Mouse (Mus musculus) embryonic facial prominence, embryonic 13.5 days (tissue): Measurements from ENCODE around the gene Ap3b1. TPM values are rescaled to one million over a fixed set of nuclear protein-coding genes. Genes with fewer than 3 reads are reported as not detected.
A peak's percentile ranks its signal among the peaks of the same experiment; 100 is the strongest.

Source experiments
- ATAC-seq: fragments of 200-750 bp; cut with Nextera tagmentation; 2 replicates; pipeline ENCODE4 v1.8.0; 2017; ENCODE audit warnings: low read depth; ENCODE audit not compliant: insufficient number of reproducible peaks, insufficient read depth, low FRiP score, low TSS enrichment
- H3K27ac ChIP-seq: fragments of 300-500 bp; sonication (generic); 2 replicates; pipeline ENCODE4 v1.5.1; 2015; ENCODE audit warnings: moderate library complexity, mild to moderate bottlenecking, inconsistent platforms
- H3K27me3 ChIP-seq: fragments of 300-500 bp; sonication (generic); 2 replicates; pipeline ENCODE4 v1.6.1; 2015; ENCODE audit warnings: mild to moderate bottlenecking, inconsistent platforms
- H3K36me3 ChIP-seq: fragments of 300-500 bp; sonication (generic); 2 replicates; pipeline ENCODE4 v1.6.1; 2015; ENCODE audit warnings: mild to moderate bottlenecking, inconsistent platforms
- H3K4me1 ChIP-seq: fragments of 300-500 bp; sonication (generic); 2 replicates; pipeline ENCODE4 v1.6.1; 2015; ENCODE audit warnings: inconsistent platforms
- H3K4me2 ChIP-seq: fragments of 300-500 bp; sonication (generic); 2 replicates; pipeline ENCODE4 v1.6.1; 2015; ENCODE audit warnings: moderate library complexity, mild to moderate bottlenecking, inconsistent platforms
- H3K4me3 ChIP-seq: fragments of 300-500 bp; sonication (generic); 2 replicates; pipeline ENCODE4 v1.5.1; 2015; ENCODE audit warnings: mild to moderate bottlenecking, inconsistent platforms
- H3K9ac ChIP-seq: fragments of 300-500 bp; sonication (generic); 2 replicates; pipeline ENCODE4 v1.6.1; 2015; ENCODE audit warnings: mild to moderate bottlenecking, inconsistent platforms
- H3K9me3 ChIP-seq: fragments of 300-500 bp; sonication (generic); 2 replicates; pipeline ENCODE4 v1.6.1; 2016; ENCODE audit warnings: inconsistent platforms
- WGBS: fragments of 180-500 bp; shearing (Covaris S2); methylation state at CpG from one replicate; pipeline ENCODE4 v1.1.7; 2015; ENCODE audit warnings: mixed read lengths; 5-methylcytosine and 5-hydroxymethylcytosine counted together
- microRNA-seq: library from miRNA; unstranded; fragments of <30 nt; microRNA quantifications from one replicate; pipeline ENCODE4, GENCODE M21; 2016
- polyA plus RNA-seq: library from polyadenylated mRNA; unstranded; fragments of >200 nt; fragmentation: Nextera tagmentation; extraction: Ambion mirVana; gene quantifications from 2 replicates; pipeline ENCODE4 v1.2.1, GENCODE M21; 2015

Gene Ap3b1
- polyA plus RNA-seq, 1 experiment from 2014 or later: 45.7 TPM

DNA sequence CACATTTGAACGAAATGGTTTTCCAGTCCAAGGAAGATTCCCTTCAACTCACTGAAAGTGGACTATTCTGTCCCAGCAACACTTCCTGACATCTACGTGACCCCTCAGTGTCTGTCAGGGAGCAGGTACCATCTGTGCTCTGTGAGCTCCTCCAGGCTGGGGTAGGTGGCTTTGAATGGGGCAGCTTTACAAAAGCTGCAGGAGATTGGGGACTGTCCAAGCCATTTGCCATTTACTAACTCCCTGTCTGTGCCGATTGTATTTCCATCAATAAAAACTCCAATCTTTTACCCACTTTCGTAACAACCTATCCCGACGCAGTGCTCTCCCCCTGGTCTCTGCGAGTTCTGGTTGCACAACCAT lies 249.1 kb downstream of the Ap3b1 start:
- 32% methylated on average over 7 of the region's 7 CpGs for WGBS
- H3K36me3 ChIP-seq: no peaks in the 10 kb centered on the region
- H3K4me3 ChIP-seq: no peak overlapping the region
- no peak overlapping the region for H3K27ac ChIP-seq
- H3K27me3 ChIP-seq: peaks cover 45% of the 10 kb centered on the region
- ATAC-seq: no peak
- H3K4me2 ChIP-seq: no peak overlapping the region
- peaks cover 6% of the 10 kb centered on the region for H3K4me1 ChIP-seq
- H3K9me3 ChIP-seq: no peaks in the 10 kb centered on the region
- H3K9ac ChIP-seq: no peak overlapping the region

DNA sequence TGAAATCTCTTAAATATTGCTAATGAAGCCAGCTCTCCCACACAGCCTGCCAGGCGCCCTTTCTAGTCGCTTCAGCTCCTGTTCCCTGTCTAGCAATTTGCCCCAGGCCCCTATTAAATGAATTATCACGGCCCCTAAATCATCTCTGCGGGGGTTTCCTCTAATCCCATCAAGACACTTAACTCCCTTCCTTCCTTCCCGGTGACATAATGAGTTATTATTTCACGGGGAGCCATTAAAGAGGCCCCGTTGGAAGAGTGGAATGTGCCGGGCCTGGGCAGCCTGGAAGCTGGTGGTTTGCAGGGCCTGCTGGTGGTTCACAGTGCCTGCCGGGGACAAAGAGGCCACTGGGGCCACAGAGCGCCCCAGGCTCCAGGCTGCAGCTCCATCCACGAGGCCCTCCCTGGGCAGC lies 249.7 kb downstream of the Ap3b1 start:
- Histone ChIP-seq H3K4me2 (peak overlapping the region; percentile 14; the same call in 1 of the 2 replicates), H3K27ac (no peak overlapping the region), H3K9me3 (no peaks in the 10 kb centered on the region), H3K36me3 (no peaks in the 10 kb centered on the region), H3K4me3 (no peak overlapping the region), H3K9ac (no peak overlapping the region), H3K4me1 (peaks cover 6% of the 10 kb centered on the region), H3K27me3 (peaks cover 42% of the 10 kb centered on the region)
- ATAC-seq: no peak
- WGBS: 7% methylated on average over 11 of the region's 11 CpGs

DNA sequence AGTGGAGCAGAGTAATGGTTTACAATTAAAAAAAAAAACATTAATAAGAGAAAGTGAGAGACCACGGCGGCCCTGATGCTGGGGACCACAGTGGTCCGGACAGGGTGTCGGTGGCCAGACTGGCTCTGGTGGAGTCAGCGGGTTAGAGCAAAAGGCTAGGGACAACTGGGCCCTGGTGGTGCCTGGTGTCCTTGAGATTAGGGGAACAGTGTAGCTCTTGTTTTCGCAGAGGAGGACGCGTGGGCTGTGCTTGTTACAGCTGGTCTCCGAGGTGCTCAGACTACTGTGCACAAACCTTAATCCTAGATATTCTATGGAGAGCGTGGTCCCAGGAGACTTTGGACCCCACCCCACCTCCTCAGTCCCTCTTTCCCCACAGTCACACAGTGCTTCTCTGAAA lies 250.2 kb downstream of the Ap3b1 start:
- H3K27ac ChIP-seq: no peak overlapping the region
- H3K27me3 ChIP-seq: peaks cover 39% of the 10 kb centered on the region
- no peak overlapping the region for H3K9ac ChIP-seq
- H3K36me3 ChIP-seq: no peaks in the 10 kb centered on the region
- no peak overlapping the region for H3K4me3 ChIP-seq
- H3K9me3 ChIP-seq: no peaks in the 10 kb centered on the region
- no peak overlapping the region; the same call in 1 of the 2 replicates for H3K4me2 ChIP-seq
- WGBS: 28% methylated on average over 10 of the region's 10 CpGs
- H3K4me1 ChIP-seq: peaks cover 6% of the 10 kb centered on the region
- ATAC-seq: no peak

Small RNA genes lying within 50 kb of the gene (microRNA-seq; reads per million reads assigned to microRNA genes)
- not detected for gene Gm25109

Other genes with a start within 250 kb of the Ap3b1 start
- gene Scamp1, start 73.1 kb upstream of the Ap3b1 start, polyA plus RNA-seq: 32.5 and 39.7 TPM in 2 replicates